Mouse (Mus musculus): ENCODE results near the gene Cnih1. TPM values are rescaled to one million over a fixed set of nuclear protein-coding genes. Genes with fewer than 3 reads are reported as not detected.
A peak's percentile ranks its signal among the peaks of the same experiment; 100 is the strongest.
"Not testable (repeated sequence)": the region's sequence is repeated elsewhere in the genome, so short reads cannot be mapped to it uniquely, and the experiment has no call there.

Cnih1 gene
- total RNA-seq (2014; fragmentation: Nextera tagmentation) (109 and 141 TPM in 2 replicates), total RNA-seq (2017) (69.1 and 74.7 TPM in 2 replicates)

DNA sequence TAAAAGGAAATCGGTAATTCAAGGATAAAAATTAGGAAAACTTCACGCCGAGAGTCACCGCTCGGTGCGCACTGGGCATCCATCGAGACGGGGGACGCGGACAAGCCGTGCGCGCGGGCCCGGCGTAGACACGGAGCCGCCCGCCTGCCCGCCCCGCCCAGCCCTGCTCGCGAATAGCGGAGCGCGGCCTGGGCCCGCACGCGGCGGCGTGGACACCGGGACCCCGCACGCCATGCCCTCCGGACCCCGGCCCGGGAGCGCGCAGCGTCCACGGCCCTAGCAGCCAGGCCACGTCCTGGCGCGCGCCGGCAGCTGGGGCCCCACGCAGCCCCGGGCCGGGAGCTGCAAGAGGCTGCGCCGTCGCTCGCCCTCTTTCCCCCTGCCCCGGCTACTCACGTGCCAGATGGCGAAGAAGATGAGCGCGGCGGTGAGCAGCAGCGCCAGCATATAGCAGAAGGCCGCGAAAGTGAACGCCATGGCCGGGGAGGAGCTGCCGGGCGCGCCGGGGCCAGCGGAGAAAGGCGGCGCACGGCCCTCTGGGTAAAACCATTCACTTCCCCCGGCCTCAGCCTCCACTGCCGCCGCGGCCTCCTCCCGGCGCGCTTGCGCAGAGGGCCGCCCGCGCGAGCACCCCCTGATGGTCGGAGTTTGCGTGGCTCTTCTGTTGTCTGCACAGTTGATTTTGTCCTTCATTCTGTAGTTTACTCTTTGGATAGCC, at the start of gene Cnih1:
Gene Cnih1, minus strand, starts transcription at position 625 of the 718 bp plus-strand sequence.
- peak; percentile 92 for ATAC-seq (replicated peaks; ENCODE audit: poor library complexity, severe bottlenecking)

- ATAC-seq (replicated peaks; ENCODE audit: poor library complexity, severe bottlenecking), result no peak
These were observed 44.4 kb upstream of the Cnih1 start for GRCm38 (mm10) chr14:46832354-46833272.

DNA sequence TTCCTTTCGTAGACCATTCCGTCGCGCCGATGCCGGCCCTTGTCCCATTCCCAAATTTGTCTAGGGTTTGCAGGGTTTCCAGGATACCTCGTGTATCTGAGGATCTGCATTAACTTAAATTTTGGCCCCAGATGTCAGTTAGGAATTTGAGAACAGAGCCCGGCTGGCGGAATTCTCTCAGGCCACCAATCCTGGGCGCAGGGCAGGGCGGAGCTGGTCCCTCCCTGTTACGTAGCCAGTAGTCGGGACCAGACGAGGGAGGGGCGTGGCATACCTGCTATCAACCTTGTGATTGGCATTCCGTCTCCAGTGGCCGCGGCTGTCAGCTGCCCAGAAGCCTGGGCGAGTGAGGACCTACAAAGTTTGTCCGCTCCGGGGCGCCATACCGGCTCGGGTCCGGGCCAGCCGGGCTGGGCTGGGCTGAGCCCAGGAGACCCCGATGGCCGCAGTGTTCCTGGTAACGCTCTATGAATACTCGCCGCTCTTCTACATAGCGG, 43.7 kb upstream of the Cnih1 start, which contains the start of gene Cgrrf1:
Gene Cgrrf1, plus strand, starts transcription at position 289 of the 497 bp plus-strand sequence.
- ATAC-seq (replicated peaks; ENCODE audit: poor library complexity, severe bottlenecking), result peak; percentile 99

- peak; percentile 14; the same call in 1 of the 2 replicates for ATAC-seq (replicated peaks; ENCODE audit: poor library complexity, severe bottlenecking)
These were observed 43.1 kb upstream of the Cnih1 start for GRCm38 (mm10) chr14:46831295-46831694.

DNA sequence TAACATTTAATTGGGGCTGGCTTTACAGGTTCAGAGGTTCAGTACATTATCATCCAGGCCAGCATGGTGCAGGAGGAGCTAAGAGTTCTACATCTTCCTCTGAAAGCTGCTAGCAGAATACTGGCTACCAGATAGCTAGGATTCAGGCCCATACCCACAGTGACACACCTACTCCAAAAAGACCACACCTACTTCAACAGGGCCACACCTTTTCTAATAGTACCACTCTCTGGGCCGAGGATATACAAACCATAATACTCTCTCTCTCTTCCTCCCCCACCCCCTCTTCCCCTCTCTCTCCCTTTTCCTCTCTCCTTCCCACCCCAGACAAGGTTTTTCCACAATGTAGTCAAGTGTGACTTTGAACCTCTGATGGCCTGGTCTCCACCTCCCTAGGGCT, 39.2 kb upstream of the Cnih1 start:
- ATAC-seq (replicated peaks; ENCODE audit: poor library complexity, severe bottlenecking), result no peak

- ATAC-seq (replicated peaks; ENCODE audit: poor library complexity, severe bottlenecking), result no peak
These were observed 35.8 kb upstream of the Cnih1 start for GRCm38 (mm10) chr14:46823996-46824395.

GRCm38 (mm10) chr14:46821873-46822716, 33.9 kb upstream of the Cnih1 start, which contains the start of gene Gmfb:
TSS of gene Gmfb (minus strand) at chr14:46822242.
- peak; percentile 96 for ATAC-seq (replicated peaks; ENCODE audit: poor library complexity, severe bottlenecking)

DNA sequence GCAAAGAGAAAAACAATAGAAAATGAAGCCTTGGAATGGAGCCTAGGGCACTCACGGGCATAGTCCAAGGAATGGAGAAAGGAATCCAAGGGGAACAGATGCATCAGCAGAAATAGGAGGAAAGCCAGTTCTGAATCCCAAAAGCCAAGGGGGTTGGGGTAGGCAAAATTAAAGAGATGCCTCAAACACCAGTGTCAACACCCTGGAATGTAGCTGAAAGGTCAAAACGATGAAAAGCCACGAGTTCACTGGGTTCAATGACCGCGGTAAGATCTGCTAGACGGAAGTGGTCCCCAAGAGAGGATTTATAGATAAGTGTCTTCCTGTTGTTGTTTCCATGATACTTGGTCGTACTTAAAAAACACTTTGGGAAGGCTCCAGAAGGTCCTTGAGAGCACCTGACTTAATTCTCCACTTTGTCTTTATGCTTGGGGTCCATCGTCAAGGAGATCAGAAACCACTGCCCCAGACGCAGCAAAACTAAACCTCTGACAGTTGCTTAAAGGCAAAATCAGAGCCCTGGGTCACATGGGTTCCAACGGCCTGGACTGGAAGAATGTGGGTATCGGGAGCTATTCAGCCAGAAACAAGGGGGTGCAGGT, 33.2 kb upstream of the Cnih1 start:
- ATAC-seq (replicated peaks; ENCODE audit: poor library complexity, severe bottlenecking), result peak; percentile 42

- ATAC-seq (replicated peaks; ENCODE audit: poor library complexity, severe bottlenecking), result not testable (repeated sequence)
These were observed 31.8 kb upstream of the Cnih1 start for GRCm38 (mm10) chr14:46819961-46820360.

- ATAC-seq (replicated peaks; ENCODE audit: poor library complexity, severe bottlenecking), result no peak
These were observed 30.5 kb upstream of the Cnih1 start for GRCm38 (mm10) chr14:46818743-46819142.

DNA sequence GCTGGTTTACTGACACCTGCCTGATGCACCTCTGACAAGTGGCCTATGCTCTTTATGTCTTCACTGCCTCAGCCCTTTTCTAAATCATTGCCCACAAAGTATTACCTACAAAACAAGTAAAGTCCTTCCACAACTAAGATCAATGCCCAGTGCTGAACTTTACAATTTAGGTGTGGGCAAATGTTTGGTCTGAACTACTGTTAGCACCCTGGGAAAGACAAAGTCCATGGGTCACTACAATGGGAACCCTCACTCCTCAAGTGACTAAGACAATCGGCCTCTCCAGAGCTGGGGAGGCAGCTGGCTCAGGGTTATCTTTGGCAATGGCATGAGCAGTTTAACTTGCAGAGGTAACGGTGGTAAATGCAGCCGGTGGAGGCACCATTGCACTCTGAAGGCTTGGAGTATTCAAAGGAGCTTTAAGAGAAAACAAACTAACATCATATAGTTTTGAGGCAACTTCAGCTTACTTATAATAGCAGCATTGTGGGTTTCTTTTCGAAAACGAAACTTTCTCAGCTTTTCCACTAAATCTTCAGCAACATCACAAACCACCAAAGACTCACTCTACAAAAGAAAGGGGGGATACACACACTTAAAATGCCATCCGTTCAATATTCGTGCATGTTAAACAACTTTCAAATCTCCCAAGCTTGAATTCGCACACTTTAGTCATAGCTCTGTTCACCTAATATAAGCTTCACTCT, 28.9 kb upstream of the Cnih1 start:
- ATAC-seq (replicated peaks; ENCODE audit: poor library complexity, severe bottlenecking), result no peak

GRCm38 (mm10) chr14:46815640-46816039, 27.4 kb upstream of the Cnih1 start:
- ATAC-seq (replicated peaks; ENCODE audit: poor library complexity, severe bottlenecking), result no peak

GRCm38 (mm10) chr14:46807927-46808326, 19.7 kb upstream of the Cnih1 start:
- peak; percentile 88 for ATAC-seq (replicated peaks; ENCODE audit: poor library complexity, severe bottlenecking)

DNA sequence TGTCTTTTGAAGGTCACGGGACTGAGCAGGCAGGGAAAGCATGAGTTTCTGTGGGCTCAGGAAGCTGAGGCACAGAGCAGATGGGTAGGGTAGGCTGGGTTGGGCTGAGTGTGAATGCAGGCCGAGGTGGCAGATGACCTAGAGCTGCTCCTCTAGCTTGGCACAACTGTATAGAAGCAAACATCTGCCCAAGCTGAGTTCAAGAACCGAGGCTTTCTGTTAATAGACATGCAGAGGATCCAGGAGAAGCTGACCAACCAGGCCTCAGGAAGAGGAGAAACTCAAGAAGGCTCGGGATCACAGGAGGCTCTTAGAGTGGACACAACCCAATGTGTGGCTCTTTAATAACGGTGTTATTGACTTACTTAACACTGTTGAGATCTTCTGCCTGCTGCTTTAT, 18.0 kb upstream of the Cnih1 start:
- no peak for ATAC-seq (replicated peaks; ENCODE audit: poor library complexity, severe bottlenecking)

- no peak for ATAC-seq (replicated peaks; ENCODE audit: poor library complexity, severe bottlenecking)
These were observed 15.6 kb upstream of the Cnih1 start for GRCm38 (mm10) chr14:46803791-46804190.

DNA sequence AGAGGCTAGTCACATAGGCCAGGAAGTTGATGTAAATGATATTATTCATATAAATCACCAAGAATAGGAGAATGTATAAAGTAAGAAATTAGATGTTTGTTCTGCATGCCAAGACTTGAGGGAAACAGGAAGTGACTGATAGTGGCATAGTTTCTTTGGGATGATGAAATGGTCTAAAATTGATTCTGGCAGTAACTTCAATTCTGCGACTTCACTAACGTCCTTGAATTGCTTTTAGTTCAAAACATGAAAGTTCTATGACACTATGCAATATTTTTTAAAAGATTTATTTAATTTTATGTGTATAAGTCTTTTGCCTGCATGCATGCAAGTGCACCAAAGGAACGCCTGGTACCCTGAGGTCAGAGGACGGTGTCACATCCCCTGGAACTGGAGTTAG, 15.0 kb upstream of the Cnih1 start:
- no peak for ATAC-seq (replicated peaks; ENCODE audit: poor library complexity, severe bottlenecking)

GRCm38 (mm10) chr14:46800684-46801345, 12.6 kb upstream of the Cnih1 start:
- no peak for ATAC-seq (replicated peaks; ENCODE audit: poor library complexity, severe bottlenecking)

- ATAC-seq (replicated peaks; ENCODE audit: poor library complexity, severe bottlenecking), result 0 out of 2 replicates have a peak, but pooled peaks have one; percentile 30
These were observed 5.9 kb upstream of the Cnih1 start for GRCm38 (mm10) chr14:46794157-46794556.

All from granulocyte monocyte progenitor cell, adult 5-6 weeks (primary cell).